Mouse (Mus musculus) megakaryocyte progenitor cell, adult 5-6 weeks (primary cell): ENCODE measurements around the gene Bckdhb. TPM values are rescaled to one million over a fixed set of nuclear protein-coding genes. Genes with fewer than 3 reads are reported as not detected.

ENCODE experiments used
- ATAC-seq: replicated peaks from 2 replicates; pipeline ENCODE4 v1.8.0; 2016; ENCODE audit warnings: mild to moderate bottlenecking, moderate TSS enrichment, inconsistent platforms; ENCODE audit not compliant: poor library complexity
- total RNA-seq, 2 experiments: library from RNA; stranded (forward) in 1 of 2; stranded (reverse) in 1 of 2; fragments of 157-497, 149-512 nt in 1 of 2; fragments of 200-1000 nt in 1 of 2; gene quantifications; 2 replicates each; pipeline versions ENCODE4 v1.2.3 to v1.2.4; 2015 to 2017

Gene Bckdhb
- total RNA-seq, 2 experiments from 2014 or later, result 22.3 to 34.8 TPM

- no peak for ATAC-seq
These were observed 116.8 kb downstream of the Bckdhb start for GRCm38 (mm10) chr9:84041631-84042277.

DNA sequence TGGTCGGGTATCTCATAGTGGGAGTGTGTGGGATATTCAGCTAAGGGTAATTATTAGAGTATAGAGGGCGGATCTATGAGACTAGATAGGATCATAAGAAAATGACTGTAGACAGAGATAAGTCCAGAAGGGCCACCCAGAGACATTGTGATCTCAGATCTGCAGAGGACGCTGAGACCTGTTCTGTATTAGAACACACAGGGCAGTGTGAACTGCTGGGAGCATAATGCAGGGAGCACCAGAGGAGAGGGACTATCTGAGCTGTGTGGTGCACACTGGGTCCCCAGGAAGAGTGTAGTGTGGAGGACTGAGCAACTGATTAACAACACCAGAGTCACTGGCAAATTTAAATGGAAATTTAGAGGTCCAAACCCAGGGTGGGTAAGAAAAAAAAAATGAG is 117.6 kb downstream of the Bckdhb start:
- ATAC-seq, result no peak

GRCm38 (mm10) chr9:84044136-84044535 is 119.2 kb downstream of the Bckdhb start:
- ATAC-seq, result no peak

DNA sequence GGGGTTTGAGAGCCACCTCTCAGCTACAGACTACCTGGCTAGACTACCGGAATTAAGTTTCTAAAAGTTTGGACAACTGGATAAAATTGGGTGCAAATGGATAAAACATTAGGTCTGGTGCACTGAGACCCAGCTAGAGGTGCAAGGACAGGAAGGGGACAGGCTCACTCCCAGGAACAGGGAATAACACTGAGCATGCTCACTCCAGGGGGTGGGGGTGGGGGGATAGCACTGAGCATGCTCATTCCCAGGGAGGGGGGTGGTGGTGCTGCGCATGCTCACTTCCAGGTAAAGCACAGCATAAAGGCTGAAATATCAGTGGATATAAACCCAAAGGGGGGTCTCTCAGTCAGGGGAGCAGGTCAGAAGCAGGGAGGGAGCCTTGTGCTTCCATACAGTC is 120.7 kb downstream of the Bckdhb start:
- ATAC-seq, result no peak

DNA sequence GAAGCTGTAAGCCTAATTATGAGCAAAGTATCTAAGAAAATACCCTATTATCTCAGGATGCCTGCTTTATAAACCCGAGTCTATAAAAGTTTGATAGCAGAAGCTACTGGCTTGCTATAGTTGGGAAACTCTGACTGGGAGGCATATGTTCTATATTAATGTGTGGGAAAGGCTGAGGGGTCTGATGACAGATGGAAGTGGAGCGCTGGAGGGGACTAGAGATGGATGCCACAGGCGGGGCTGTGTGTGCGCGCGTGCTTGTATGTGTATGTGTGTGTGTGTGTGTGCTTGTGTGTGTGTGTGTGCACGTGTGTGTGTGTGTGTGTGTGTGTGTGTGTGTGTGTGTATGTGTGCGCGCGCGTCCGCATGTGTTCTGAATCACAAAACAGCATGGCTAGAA is 121.4 kb downstream of the Bckdhb start:
- ATAC-seq, result no peak

- ATAC-seq, result no peak
These were observed 122.0 kb downstream of the Bckdhb start for GRCm38 (mm10) chr9:84046961-84047360.

DNA sequence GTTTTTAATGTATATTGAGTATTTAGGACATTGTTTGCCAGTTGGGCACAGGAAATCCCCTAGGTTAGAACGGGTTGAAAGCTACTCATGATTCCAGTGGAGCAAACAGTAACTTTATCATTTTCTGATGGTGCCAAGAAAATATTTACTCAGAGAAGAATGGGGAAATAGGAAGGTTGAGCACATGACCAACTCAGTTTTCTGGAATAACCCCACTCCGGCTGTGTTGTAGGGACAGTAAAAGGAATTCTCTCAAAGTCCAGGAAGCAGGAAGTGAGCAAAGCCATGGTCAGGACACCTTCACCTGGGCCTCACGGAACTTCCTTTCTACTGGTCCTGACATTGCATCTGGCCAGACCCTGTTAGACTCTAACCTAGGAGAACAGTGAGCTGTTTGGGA is 122.5 kb downstream of the Bckdhb start:
- no peak for ATAC-seq

GRCm38 (mm10) chr9:84049142-84049541 is 124.2 kb downstream of the Bckdhb start:
- ATAC-seq, result no peak

GRCm38 (mm10) chr9:84050867-84051635 is 126.1 kb downstream of the Bckdhb start:
- ATAC-seq, result no peak

- no peak for ATAC-seq
These were observed 130.3 kb downstream of the Bckdhb start for GRCm38 (mm10) chr9:84055125-84055807.

DNA sequence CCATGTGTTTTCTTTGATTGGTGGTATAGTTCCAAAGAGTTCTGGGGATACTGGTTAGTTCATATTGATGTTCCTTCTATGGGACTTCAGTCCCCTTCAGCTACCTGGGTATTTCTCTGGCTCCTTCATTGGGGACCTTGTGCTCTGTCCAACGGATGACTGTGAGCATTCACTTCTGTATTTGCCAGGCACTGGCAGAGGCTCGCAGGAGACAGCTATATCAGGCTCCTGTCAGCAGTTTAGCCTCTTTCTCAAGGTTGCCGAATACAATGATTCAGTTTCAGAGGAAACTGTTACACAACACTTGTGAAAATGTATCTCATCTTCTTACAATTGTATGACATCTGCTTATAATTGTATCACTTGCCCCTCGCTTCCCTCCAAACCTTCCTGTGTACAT is 135.8 kb downstream of the Bckdhb start:
- ATAC-seq, result 0 out of 2 replicates have a peak, but pooled peaks have one; percentile 31

DNA sequence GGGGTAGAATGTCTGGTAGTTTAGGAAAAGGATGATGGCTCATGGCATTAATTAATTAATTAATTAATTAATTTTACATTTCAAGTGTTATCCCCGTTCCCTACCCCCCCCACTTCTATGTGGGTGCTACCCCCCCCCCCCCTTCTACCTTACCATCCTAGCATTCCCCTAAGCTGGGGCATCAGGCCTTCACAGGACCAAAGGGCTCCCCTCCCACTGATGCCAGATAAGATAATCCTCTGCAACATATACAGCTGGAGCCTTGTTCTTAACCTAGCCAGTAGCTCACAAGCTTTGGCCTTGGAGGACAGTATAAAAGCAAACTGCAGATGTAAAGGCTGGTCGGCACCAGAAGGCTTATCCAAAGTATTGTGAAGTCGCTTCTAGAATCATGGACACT is 138.7 kb downstream of the Bckdhb start:
- ATAC-seq, result no peak

- ATAC-seq, result no peak
These were observed 139.2 kb downstream of the Bckdhb start for GRCm38 (mm10) chr9:84064113-84064512.

- no peak for ATAC-seq
These were observed 145.3 kb downstream of the Bckdhb start for GRCm38 (mm10) chr9:84070247-84070646.

DNA sequence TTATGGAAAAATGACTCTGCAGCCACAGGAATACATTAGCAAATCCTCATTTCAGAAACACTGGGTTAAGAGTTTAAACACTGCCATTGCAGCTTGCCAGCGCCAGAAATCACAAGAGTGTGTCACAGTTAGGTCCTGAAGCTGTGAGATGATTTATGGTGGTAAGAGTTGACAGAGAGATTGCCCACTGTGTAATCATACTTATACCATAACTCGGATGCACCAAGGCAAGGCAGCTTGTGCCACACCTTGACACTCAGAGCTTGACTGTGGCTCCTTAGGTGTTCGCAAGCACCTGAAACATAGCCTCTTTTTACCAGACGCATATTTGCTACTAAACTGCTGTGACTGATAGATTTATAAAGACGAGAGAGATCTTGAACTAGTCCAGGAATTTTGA is 145.8 kb downstream of the Bckdhb start:
- no peak for ATAC-seq

GRCm38 (mm10) chr9:84072534-84072933 is 147.6 kb downstream of the Bckdhb start:
- no peak for ATAC-seq

DNA sequence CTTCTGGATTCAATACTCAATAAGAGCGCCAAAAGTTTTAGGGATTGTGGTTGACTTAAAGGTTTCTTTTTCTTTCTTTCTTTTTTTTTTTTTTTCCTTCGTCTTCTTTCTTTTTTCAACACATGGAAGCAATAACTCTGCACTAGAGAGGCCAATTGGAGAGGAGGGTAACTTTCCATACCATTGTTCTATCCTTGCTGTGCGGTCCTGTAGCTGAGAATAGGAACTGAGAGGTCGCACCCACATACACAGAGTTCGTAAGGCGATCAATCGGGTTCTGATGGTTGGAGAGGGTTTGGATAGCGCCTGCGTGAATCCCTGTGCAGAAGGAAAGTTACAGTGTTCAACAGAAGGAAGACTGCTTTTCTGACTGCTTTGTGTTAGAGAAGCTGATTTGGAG is 148.3 kb downstream of the Bckdhb start:
- no peak for ATAC-seq

DNA sequence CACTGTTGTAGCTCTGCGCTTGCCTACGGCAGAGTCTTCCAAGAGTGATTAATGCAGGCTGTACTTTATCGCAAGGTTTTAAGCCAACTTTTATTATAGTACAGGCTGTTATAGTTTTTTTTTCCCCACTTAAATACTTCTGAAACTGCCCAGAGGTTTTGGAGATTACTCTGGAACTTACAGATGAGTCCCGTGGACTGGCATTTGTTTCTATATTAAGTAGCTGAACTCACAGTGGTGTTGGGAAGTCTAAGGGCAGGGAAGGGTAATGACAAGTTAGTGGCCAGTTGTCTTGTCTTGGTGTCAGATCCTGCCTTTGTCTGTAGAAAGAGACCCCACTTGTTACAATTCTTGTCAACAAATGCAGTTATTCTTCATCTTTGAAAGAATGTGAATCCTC is 158.6 kb downstream of the Bckdhb start:
- ATAC-seq, result no peak

DNA sequence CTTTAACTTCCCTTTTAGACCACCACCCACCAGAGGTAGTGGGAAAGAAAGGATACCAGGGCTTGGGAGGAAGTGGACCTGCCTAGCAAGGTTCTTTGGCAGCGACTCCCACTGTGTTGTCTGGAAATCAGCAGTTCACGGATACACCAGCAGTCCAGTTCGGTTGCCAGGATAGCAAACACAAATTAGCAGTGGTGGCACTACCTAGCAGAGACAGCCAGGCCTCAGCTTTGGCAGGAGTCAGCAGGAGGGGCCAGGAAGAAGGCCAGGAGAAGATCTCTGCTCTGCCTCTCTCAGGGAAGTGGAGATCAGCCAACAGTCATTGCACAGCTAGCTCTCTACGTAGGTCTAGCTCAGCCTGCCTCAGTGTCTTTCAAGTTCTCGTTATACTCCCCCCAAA is 159.7 kb downstream of the Bckdhb start:
- no peak for ATAC-seq

- ATAC-seq, result peak; percentile 80
These were observed 165.5 kb downstream of the Bckdhb start for GRCm38 (mm10) chr9:84090316-84091063.

DNA sequence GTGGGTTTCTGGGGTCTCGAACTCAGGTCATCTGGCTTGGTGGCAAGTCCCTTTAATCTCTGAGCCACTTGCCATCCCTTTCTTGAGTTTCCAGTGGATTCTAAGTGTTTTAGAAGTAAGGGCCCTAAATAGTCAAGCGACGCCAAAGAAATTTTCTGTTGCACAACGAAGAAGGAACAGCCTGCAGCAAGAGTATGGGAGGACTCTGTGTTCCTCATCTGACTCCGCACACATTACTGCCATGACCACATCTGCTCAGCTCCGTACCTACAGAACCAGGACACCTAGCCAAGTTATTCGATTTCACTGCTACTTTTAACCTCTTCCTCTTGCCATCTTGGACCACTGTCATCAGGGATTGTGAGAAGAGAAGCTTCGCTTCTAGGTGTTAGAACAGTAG is 168.0 kb downstream of the Bckdhb start:
- ATAC-seq, result no peak
